Mouse (Mus musculus): ENCODE data around the gene Ech1.

DNA sequence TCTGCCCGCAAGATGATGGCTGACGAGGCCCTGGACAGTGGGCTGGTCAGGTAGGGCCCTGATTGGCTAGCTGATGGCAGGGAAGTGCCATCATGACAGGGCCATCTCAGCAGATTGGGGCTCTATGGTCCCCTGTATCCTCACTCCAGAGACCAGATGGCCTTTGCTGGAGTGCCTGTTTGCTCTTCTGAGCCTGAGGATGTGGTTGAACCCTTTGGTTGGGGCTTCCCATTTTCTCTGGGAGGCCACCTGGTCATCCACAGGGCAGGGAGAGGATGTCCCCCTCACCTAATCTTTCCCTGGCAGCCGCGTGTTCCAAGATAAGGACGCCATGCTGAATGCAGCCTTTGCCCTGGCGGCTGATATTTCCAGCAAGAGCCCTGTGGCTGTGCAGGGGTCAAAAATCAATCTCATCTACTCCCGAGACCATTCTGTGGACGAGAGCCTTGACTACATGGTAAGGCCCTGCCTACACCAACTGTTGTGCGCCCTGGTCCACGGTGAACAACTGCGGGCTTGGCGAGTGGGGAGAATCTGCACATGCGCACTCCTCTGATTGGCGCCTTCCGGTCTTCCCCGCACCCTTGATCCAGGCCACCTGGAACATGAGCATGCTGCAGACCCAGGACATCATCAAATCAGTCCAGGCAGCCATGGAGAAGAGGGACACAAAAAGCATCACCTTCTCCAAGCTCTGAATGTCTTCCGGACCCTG, 6.6 kb downstream of the Ech1 start:
- no peak; the same call in 1 of the 2 replicates for TF ChIP-seq POLR2A (IDR thresholded peaks at IDR 0.05; ENCODE audit: low read depth, low read length)
- TF ChIP-seq CTCF (IDR thresholded peaks at IDR 0.05; ENCODE audit: extremely low read depth, insufficient read length, insufficient replicate concordance, low read depth, low read length), result no peak

Measured in small intestine, adult 2 months (tissue).